In genomic region chr7:45634946-45635681, GRCm38 (mm10) we compare ENCODE assay signal across 12 mouse cellular contexts. TPM values are rescaled to one million over a fixed set of nuclear protein-coding genes. Genes with fewer than 3 reads are reported as not detected.
DNase-seq lines count a peak whose midpoint lies in the region; ATAC-seq lines count a peak whose summit lies in the region.
"Had no signal": no experiment of that assay in that cellular context is flagged by ENCODE, and none has a peak within 500 bp of the region (broad histone marks: within the 10 kb centered on the region; RNA-seq: fewer than 3 reads in every experiment).

No protein-coding gene starts in this region.

- peak; percentile 35 for DNase-seq in thymus, postnatal 0 days (ENCODE audit: low spot score)
- no peak for DNase-seq in thymus, postnatal 36 days
- DNase-seq in heart, adult 8-10 months (ENCODE audit: low spot score), result peak; percentile 70
- DNase-seq in gastrocnemius, adult 18-20 months (ENCODE audit: low spot score), result no peak
- no peak for DNase-seq in layer of hippocampus, postnatal 25 days (ENCODE audit: extremely low spot score in 1 of 2, low spot score in 1 of 2)
- no peak for DNase-seq in gastrocnemius, postnatal 10 days
- DNase-seq: thymus, adult 18-20 months had no signal

- WGBS in liver, embryonic 16.5 days (ENCODE audit: insufficient replicate concordance), result 40% methylated on average over 11 of the region's 11 CpGs
- 82% methylated on average over 11 of the region's 11 CpGs for WGBS in stomach, embryonic 16.5 days

- ATAC-seq in liver, embryonic 16.5 days (ENCODE audit: low read depth), result peak; percentile 22; the same call in 1 of the 2 replicates
- ATAC-seq in stomach, embryonic 16.5 days (ENCODE audit: insufficient read depth, low FRiP score), result no peak

- no peaks in the 10 kb centered on the region; the same call in 1 of the 2 replicates for H3K4me1 ChIP-seq in liver, embryonic 16.5 days (ENCODE audit: control insufficient read depth, low read depth, low read length)
- peaks cover 19% of the 10 kb centered on the region for H3K4me1 ChIP-seq in stomach, embryonic 16.5 days (ENCODE audit: control insufficient read depth, insufficient read depth, low read length)

- peaks cover 2% of the 10 kb centered on the region for H3K27me3 ChIP-seq in liver, embryonic 16.5 days (ENCODE audit: control insufficient read depth, insufficient read depth, low read depth, low read length)
- H3K27me3 ChIP-seq in stomach, embryonic 16.5 days (ENCODE audit: control insufficient read depth, insufficient read depth, low read length), result no peaks in the 10 kb centered on the region

- H3K9me3 ChIP-seq in liver, embryonic 16.5 days (replicated peaks; ENCODE audit: control insufficient read depth, low read length), result no peaks in the 10 kb centered on the region
- H3K9me3 ChIP-seq in stomach, embryonic 16.5 days (replicated peaks; ENCODE audit: control insufficient read depth, low read length), result no peaks in the 10 kb centered on the region

- H3K27ac ChIP-seq in liver, embryonic 16.5 days (ENCODE audit: low read length), result 0 out of 2 replicates have a peak overlapping the region, but pooled peaks have one; percentile 21
- peak overlapping the region; percentile 19 for H3K27ac ChIP-seq in stomach, embryonic 16.5 days (ENCODE audit: low read length)

- no peak overlapping the region for H3K4me3 ChIP-seq in liver, embryonic 16.5 days (ENCODE audit: low read depth, low read length)
- no peak overlapping the region for H3K4me3 ChIP-seq in stomach, embryonic 16.5 days (replicated peaks; ENCODE audit: low read length)
- H3K4me3 ChIP-seq: layer of hippocampus, adult 2 months had no signal

- no peak overlapping the region for H3K9ac ChIP-seq in liver, embryonic 16.5 days (ENCODE audit: low read depth, low read length)
- H3K9ac ChIP-seq in stomach, embryonic 16.5 days (ENCODE audit: low read length), result no peak overlapping the region

- H3K36me3 ChIP-seq in liver, embryonic 16.5 days (ENCODE audit: control insufficient read depth, insufficient read depth), result no peaks in the 10 kb centered on the region
- 0 out of 2 replicates have a peak, but pooled peaks cover 3% of the 10 kb centered on the region for H3K36me3 ChIP-seq in stomach, embryonic 16.5 days (ENCODE audit: control insufficient read depth, insufficient read depth, low read length)

- H3K4me2 ChIP-seq in liver, embryonic 16.5 days (ENCODE audit: low read depth, low read length), result no peak overlapping the region
- no peak overlapping the region for H3K4me2 ChIP-seq in stomach, embryonic 16.5 days (ENCODE audit: low read depth, low read length)

RNA-seq across cellular contexts. Expression of gene Mamstr, which starts 4.7 kb away (rescaled TPM):
- 1.6 and 1.9 TPM in 2 replicates for polyA plus RNA-seq in thymus, postnatal 0 days (2015; fragmentation: Nextera tagmentation; extraction: Ambion mirVana)
- total RNA-seq in heart, adult 8-10 months (2022), result 1 to 10 TPM; 2.0 to 5.9 (median 5.1) TPM
- polyA plus RNA-seq in liver, embryonic 16.5 days (2015; fragmentation: Nextera tagmentation; extraction: Ambion mirVana), result 0.58 and 1.3 TPM in 2 replicates
- 10.9 and 14.2 TPM in 2 replicates for polyA plus RNA-seq in stomach, embryonic 16.5 days (2015; fragmentation: Nextera tagmentation; extraction: Ambion mirVana)
- 10 to 100 TPM; 17.6 to 18.7 TPM for total RNA-seq in gastrocnemius, adult 18-20 months (2021)
- 1 to 10 TPM; 3.1 to 3.4 TPM for total RNA-seq in layer of hippocampus, postnatal 25 days (2021)
- total RNA-seq in gastrocnemius, postnatal 10 days (2021), result 100 to 1,000 TPM; 105 to 131 TPM

RNA-seq across cellular contexts. Expression of gene Rasip1, which starts 7.8 kb away (rescaled TPM):
- polyA plus RNA-seq in thymus, postnatal 0 days (2015; fragmentation: Nextera tagmentation; extraction: Ambion mirVana), result 2.9 and 4.4 TPM in 2 replicates
- 10 to 100 TPM; 17.8 to 27.2 (median 26.2) TPM for total RNA-seq in heart, adult 8-10 months (2022)
- 1.7 and 1.8 TPM in 2 replicates for polyA plus RNA-seq in liver, embryonic 16.5 days (2015; fragmentation: Nextera tagmentation; extraction: Ambion mirVana)
- polyA plus RNA-seq in stomach, embryonic 16.5 days (2015; fragmentation: Nextera tagmentation; extraction: Ambion mirVana), result 3.3 and 4.4 TPM in 2 replicates
- total RNA-seq in gastrocnemius, adult 18-20 months (2021), result 1 to 10 TPM; 5.5 to 8.5 TPM
- 1 to 10 TPM; 6.1 to 6.5 TPM for total RNA-seq in layer of hippocampus, postnatal 25 days (2021)
- 10 to 100 TPM; 17.2 to 19.7 TPM for total RNA-seq in gastrocnemius, postnatal 10 days (2021)

RNA-seq across cellular contexts. Expression of gene Izumo1, which starts 13.5 kb away (rescaled TPM):
- polyA plus RNA-seq in thymus, postnatal 0 days (2015; fragmentation: Nextera tagmentation; extraction: Ambion mirVana), result 0.08 and 0.16 TPM in 2 replicates
- under 1 TPM; 0.20 to 0.53 (median 0.35) TPM for total RNA-seq in heart, adult 8-10 months (2022)
- polyA plus RNA-seq in liver, embryonic 16.5 days (2015; fragmentation: Nextera tagmentation; extraction: Ambion mirVana), result 0.05 and 0.06 TPM in 2 replicates
- 0.15 TPM in 1 of 2 replicates, not detected in the other for polyA plus RNA-seq in stomach, embryonic 16.5 days (2015; fragmentation: Nextera tagmentation; extraction: Ambion mirVana)
- total RNA-seq in gastrocnemius, adult 18-20 months (2021), result not detected
- not detected for total RNA-seq in layer of hippocampus, postnatal 25 days (2021)
- under 1 TPM in 1 of 2 experiments, not detected in 1; 0.38 TPM for total RNA-seq in gastrocnemius, postnatal 10 days (2021)
- total RNA-seq: layer of hippocampus, adult 2 months had no signal
- polyA plus RNA-seq: neural tube, embryonic 11.5 days had no signal

RNA-seq across cellular contexts. Expression of gene Fut1, which starts 18.0 kb away (rescaled TPM):
- 1.4 and 3.2 TPM in 2 replicates for polyA plus RNA-seq in thymus, postnatal 0 days (2015; fragmentation: Nextera tagmentation; extraction: Ambion mirVana)
- total RNA-seq in heart, adult 8-10 months (2022), result not detected
- not detected in 2 replicates for polyA plus RNA-seq in liver, embryonic 16.5 days (2015; fragmentation: Nextera tagmentation; extraction: Ambion mirVana)
- polyA plus RNA-seq in stomach, embryonic 16.5 days (2015; fragmentation: Nextera tagmentation; extraction: Ambion mirVana), result 1.2 and 1.5 TPM in 2 replicates
- not detected for total RNA-seq in gastrocnemius, adult 18-20 months (2021)
- total RNA-seq in layer of hippocampus, postnatal 25 days (2021), result not detected
- total RNA-seq in gastrocnemius, postnatal 10 days (2021), result not detected
- total RNA-seq: adrenal gland, adult 18-20 months; layer of hippocampus, adult 2 months had no signal
- polyA plus RNA-seq: neural tube, embryonic 11.5 days had no signal

RNA-seq across cellular contexts. Expression of gene Fgf21, which starts 19.8 kb away (rescaled TPM):
- polyA plus RNA-seq in thymus, postnatal 0 days (2015; fragmentation: Nextera tagmentation; extraction: Ambion mirVana), result 17.5 and 20.5 TPM in 2 replicates
- total RNA-seq in heart, adult 8-10 months (2022), result not detected
- not detected in 2 replicates for polyA plus RNA-seq in liver, embryonic 16.5 days (2015; fragmentation: Nextera tagmentation; extraction: Ambion mirVana)
- polyA plus RNA-seq in stomach, embryonic 16.5 days (2015; fragmentation: Nextera tagmentation; extraction: Ambion mirVana), result 0.28 and 0.32 TPM in 2 replicates
- not detected for total RNA-seq in gastrocnemius, adult 18-20 months (2021)
- total RNA-seq in layer of hippocampus, postnatal 25 days (2021), result not detected
- not detected for total RNA-seq in gastrocnemius, postnatal 10 days (2021)
- total RNA-seq: layer of hippocampus, adult 2 months had no signal
- polyA plus RNA-seq: neural tube, embryonic 11.5 days had no signal

Comparison
In these comparisons a context has a peak if more than half of its experiments do, and no peak if none do; other contexts are left out.
1. DNase-seq: peak in thymus, postnatal 0 days (single experiment) and heart, adult 8-10 months (single experiment); none in thymus, postnatal 36 days (0 of 2), gastrocnemius, adult 18-20 months (single experiment), layer of hippocampus, postnatal 25 days (0 of 2) and gastrocnemius, postnatal 10 days (single experiment).
2. RNA of gene Mamstr, which starts 4.7 kb away (total RNA-seq): 105 to 131 TPM in gastrocnemius, postnatal 10 days; 17.6 to 18.7 TPM in gastrocnemius, adult 18-20 months, 2.0 to 5.9 TPM in heart, adult 8-10 months and 3.1 to 3.4 TPM in layer of hippocampus, postnatal 25 days; every median in the first group is over 4 times any median in the second.